Mouse (Mus musculus) G1E (cell line): Measurements from ENCODE around the gene Baiap2. TPM values are rescaled to one million over a fixed set of nuclear protein-coding genes. Genes with fewer than 3 reads are reported as not detected.

Experiments
- ATAC-seq: 2 replicates; pipeline ENCODE4 v1.8.0; 2016; ENCODE audit warnings: mild to moderate bottlenecking; ENCODE audit not compliant: insufficient number of reproducible peaks, poor library complexity, low FRiP score, severe bottlenecking; ENCODE audit errors: extremely low read depth
- DNase-seq: peaks from one replicate; pipeline ENCODE4 v3.0.0; 2012; ENCODE audit warnings: low spot score
- H3K27me3 ChIP-seq: 2 replicates; pipeline ENCODE4 v1.6.1; 2012; ENCODE audit warnings: mild to moderate bottlenecking, low read length, inconsistent platforms; ENCODE audit not compliant: insufficient read depth
- H3K36me3 ChIP-seq: replicated peaks from 2 replicates; pipeline ENCODE3; 2012; ENCODE audit warnings: mild to moderate bottlenecking, inconsistent platforms
- H3K4me1 ChIP-seq: 2 replicates; pipeline ENCODE4 v1.6.1; 2012; ENCODE audit warnings: low read depth, low read length, inconsistent platforms, mixed read lengths; ENCODE audit not compliant: insufficient read depth
- H3K4me3 ChIP-seq: 2 replicates; pipeline ENCODE4 v1.5.1; 2012; ENCODE audit warnings: low read depth, mild to moderate bottlenecking, inconsistent platforms, low read length, moderate library complexity, mixed read lengths
- H3K9me3 ChIP-seq: replicated peaks from 2 replicates; pipeline ENCODE4 v1.6.1; 2012; ENCODE audit warnings: inconsistent platforms
- CTCF ChIP-seq: IDR thresholded peaks from 2 replicates; pipeline ENCODE4 v1.5.1; 2012; ENCODE audit warnings: low read depth, low read length, inconsistent platforms, mixed read lengths
- GATA1 ChIP-seq: IDR thresholded peaks from 2 replicates; pipeline ENCODE4 v1.6.1; 2012; ENCODE audit warnings: borderline replicate concordance, low read length, inconsistent platforms, mixed read lengths
- GATA2 ChIP-seq: IDR thresholded peaks from 2 replicates; pipeline ENCODE4 v1.6.1; 2012; ENCODE audit warnings: low read depth, low read length, inconsistent platforms, borderline replicate concordance
- POLR2AphosphoS5 ChIP-seq: IDR thresholded peaks from 2 replicates; pipeline ENCODE4 v1.6.1; 2012; ENCODE audit warnings: low read depth, low read length, inconsistent platforms; ENCODE audit not compliant: insufficient replicate concordance
- TAL1 ChIP-seq: conservative IDR thresholded peaks from 2 replicates; pipeline ENCODE4 v1.6.1; 2012; ENCODE audit warnings: low read depth, low read length, inconsistent platforms, mixed read lengths
- polyA plus RNA-seq: library from polyadenylated mRNA; stranded (reverse); fragments of >175 nt; gene quantifications from 2 replicates; pipeline ENCODE4 v1.2.3, GENCODE M21; 2012
- total RNA-seq, 2 experiments: library from RNA; stranded (forward) in 1 of 2; stranded (reverse) in 1 of 2; fragments of 200-1000 nt in 1 of 2; fragments of >200 nt in 1 of 2; fragmentation: Nextera tagmentation in 1 of 2; gene quantifications; 2 replicates each; pipeline ENCODE4 v1.2.3; 2014 to 2017

The Baiap2 gene
- total and polyA plus RNA-seq, 3 experiments: 0.98 to 14.0 (median 3.6) TPM

DNA sequence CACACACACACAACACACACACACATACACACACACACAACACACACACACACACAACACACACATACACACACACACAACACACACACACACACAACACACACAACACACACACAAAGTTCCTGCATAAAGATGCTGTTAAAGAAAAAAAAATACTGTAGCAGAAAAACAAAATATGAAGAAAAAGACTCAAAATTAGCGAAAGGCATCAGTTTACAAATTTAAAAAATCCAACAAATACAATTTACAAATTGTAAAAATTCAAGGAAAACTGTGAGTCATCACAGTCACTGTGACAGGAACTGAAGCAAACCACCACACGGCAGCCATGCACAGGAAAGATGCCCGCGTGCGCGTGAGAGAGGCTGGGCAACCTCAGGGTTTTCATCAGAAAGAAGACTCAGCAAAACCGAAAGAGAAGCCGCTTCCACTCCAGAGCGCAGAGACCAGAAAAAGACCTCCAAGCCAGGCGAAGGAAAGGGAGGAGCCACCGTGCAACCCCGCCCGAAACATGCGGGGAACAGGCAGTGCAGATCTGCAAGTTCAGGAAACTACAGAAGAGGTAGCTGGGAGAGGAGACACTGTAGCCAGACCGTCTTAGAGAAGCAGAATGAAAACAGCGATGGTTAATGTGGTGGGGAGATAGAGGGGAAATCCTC is 14.4 kb upstream of the Baiap2 start:
- Histone ChIP-seq H3K27me3 (peaks cover 68% of the 10 kb centered on the region), H3K4me1 (no peaks in the 10 kb centered on the region), H3K4me3 (no peak overlapping the region), H3K9me3 (0 out of 2 replicates have a peak, but pooled peaks cover 2% of the 10 kb centered on the region), H3K36me3 (no peaks in the 10 kb centered on the region)
- no peak for DNase-seq
- TF ChIP-seq TAL1 (no peak), GATA2 (no peak), POLR2AphosphoS5 (no peak), CTCF (no peak), GATA1 (no peak)
- ATAC-seq: no peak

DNA sequence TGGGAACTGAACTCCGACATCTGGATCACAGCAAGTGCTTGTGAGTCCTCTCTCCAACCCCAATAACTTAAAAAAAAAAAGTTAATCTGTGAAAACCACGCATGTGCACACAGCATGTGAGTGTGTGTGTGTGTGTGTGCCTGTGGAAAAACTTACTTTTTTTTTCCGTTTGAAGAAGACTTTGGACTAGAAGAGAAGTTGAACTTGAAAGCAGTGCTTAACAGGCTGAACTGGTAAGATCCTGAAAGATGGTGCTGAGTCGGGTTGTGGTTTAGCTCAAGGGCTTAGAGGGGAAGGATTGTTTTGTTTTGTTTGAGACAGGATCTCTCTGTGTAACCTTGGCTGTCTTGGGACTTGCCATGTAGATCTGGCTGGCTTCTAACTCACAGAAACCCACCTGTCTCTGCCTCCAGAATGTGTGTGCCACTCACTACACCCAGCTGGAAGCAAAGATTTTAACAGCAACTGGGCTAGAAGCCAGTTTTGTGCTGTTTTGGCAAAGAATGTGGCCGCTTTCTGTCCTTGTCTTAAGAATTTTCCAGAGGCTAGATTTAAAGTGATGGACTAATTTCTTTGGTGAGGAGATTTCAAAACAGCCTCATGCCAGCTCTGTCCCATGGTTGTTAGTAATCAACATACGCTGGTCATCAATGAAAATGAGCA is 12.8 kb upstream of the Baiap2 start:
- Histone ChIP-seq H3K9me3 (0 out of 2 replicates have a peak, but pooled peaks cover 2% of the 10 kb centered on the region), H3K4me3 (no peak overlapping the region), H3K36me3 (no peaks in the 10 kb centered on the region), H3K27me3 (peaks cover 75% of the 10 kb centered on the region), H3K4me1 (no peaks in the 10 kb centered on the region)
- TF ChIP-seq POLR2AphosphoS5: no peak
- TF ChIP-seq TAL1: no peak
- no peak for TF ChIP-seq GATA1
- no peak for TF ChIP-seq GATA2
- TF ChIP-seq CTCF: no peak
- ATAC-seq (no peak), DNase-seq (no peak)

DNA sequence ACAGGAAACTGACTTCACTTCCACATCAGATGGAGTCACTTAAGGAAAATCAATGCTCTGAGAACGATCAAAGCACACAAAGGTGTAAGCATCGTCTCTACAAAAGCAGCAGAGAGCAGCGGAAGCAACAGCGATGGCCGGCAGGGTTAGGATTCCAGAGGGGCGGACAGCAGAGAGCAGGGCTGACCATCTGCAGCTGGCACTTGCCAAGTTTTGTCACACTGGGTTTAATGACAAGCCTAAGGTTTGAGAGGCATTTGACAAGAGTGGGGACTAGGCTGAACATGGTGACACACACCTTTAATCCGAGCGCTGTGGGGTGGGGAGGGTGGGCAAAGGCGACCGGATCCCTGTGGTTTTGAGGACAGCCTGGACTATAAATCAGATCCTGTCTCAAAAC is 10.8 kb upstream of the Baiap2 start:
- H3K9me3 ChIP-seq: 0 out of 2 replicates have a peak, but pooled peaks cover 2% of the 10 kb centered on the region
- H3K27me3 ChIP-seq: peaks cover 75% of the 10 kb centered on the region
- ATAC-seq (no peak), DNase-seq (no peak)
- no peak for TF ChIP-seq TAL1
- TF ChIP-seq GATA2: no peak
- TF ChIP-seq CTCF: no peak
- no peak for TF ChIP-seq GATA1
- no peak for TF ChIP-seq POLR2AphosphoS5
- no peak overlapping the region for H3K4me3 ChIP-seq
- H3K4me1 ChIP-seq: no peaks in the 10 kb centered on the region
- no peaks in the 10 kb centered on the region for H3K36me3 ChIP-seq

DNA sequence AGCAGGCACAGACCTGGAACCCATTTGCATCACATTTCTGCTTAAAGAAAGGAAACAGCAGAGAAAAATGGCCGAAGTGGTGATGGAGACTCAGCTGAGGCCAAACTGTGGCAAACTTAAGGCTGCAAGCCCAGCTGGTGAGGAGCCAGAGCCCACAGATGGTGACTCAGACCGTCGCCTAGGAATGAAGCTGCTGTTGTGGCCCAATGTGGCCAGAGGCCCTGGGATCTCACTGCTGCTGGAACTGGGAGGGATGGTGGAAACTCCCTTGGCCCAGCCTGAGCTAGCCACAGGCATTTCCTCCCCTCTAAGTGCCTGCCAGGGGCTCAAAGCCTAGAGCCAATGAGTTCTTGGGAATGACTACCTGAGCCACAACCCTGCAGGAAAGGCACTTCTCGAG is 9.4 kb upstream of the Baiap2 start:
- Histone ChIP-seq H3K36me3 (no peaks in the 10 kb centered on the region), H3K27me3 (peaks cover 76% of the 10 kb centered on the region)
- no peak for DNase-seq

DNA sequence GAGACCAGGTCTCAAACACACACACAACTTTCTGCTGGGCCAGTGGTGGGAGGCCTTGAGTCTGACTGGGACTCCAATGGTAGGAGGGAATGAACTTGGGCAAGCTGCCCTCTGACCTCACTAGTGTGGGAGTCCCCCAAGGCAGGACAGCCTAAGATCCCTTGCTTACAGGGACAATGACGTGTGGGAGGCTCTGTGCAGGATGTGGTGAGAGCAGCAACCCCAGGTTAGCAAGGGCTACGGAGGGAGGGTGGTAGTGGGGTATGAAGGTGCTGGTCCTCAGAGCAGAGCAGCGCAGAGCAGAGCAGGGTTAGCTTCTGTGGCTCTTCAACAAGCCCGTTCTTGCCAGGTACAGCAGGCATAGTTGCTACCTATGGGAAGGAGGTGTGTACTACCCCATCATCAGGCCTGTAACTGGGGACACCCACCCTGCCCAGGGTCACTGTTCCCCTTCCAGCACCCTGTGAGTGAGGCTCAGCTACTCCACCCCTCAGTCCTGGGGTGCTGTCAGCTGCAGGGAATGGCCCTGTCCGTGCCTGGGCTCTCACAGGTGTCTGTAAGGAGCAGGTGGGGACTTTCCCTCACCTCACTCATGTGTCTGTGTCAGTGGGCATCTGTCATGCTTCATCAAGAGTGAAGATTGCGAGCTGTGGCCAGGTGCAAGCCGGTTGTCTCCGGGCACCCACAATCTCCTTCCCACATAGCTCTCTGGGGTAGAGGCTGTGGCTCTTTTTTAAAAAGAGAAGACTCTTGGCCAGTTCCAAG is 8.6 kb upstream of the Baiap2 start:
- Histone ChIP-seq H3K36me3 (no peaks in the 10 kb centered on the region), H3K27me3 (peaks cover 76% of the 10 kb centered on the region), H3K4me3 (no peak overlapping the region), H3K9me3 (0 out of 2 replicates have a peak, but pooled peaks cover 2% of the 10 kb centered on the region), H3K4me1 (peaks cover 9% of the 10 kb centered on the region)
- TF ChIP-seq POLR2AphosphoS5 (no peak), TAL1 (no peak), CTCF (no peak), GATA1 (no peak), GATA2 (no peak)
- ATAC-seq (no peak), DNase-seq (no peak)

More for the DNA sequence above, 9.4 kb upstream of the Baiap2 start:
- Histone ChIP-seq H3K4me1 (peaks cover 6% of the 10 kb centered on the region), H3K9me3 (0 out of 2 replicates have a peak, but pooled peaks cover 2% of the 10 kb centered on the region), H3K4me3 (no peak overlapping the region)
- no peak for ATAC-seq
- no peak for TF ChIP-seq GATA2
- no peak for TF ChIP-seq TAL1
- no peak for TF ChIP-seq POLR2AphosphoS5
- TF ChIP-seq GATA1: no peak
- TF ChIP-seq CTCF: no peak

DNA sequence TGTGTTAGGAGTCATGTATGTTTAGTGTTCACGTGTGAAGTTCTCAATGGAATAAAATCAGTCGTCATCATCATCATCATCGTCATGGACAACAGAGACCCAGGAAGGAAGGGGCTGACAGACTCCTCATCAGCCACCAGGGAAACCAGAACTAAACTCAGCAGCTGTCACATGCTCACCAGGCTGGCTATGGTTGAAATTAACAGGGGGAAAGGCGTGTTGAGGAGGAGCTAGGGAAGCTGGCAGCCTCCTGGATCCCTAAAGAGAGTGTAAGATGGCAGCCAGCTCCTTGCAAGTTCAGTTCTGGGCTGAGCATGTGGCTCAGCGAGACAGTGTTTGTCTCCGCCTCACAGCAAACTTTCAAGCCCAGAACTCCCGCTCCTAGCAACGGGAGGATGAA is 7.8 kb upstream of the Baiap2 start:
- H3K27me3 ChIP-seq: peaks cover 77% of the 10 kb centered on the region
- H3K4me3 ChIP-seq: no peak overlapping the region
- no peak for TF ChIP-seq GATA1
- no peak for TF ChIP-seq POLR2AphosphoS5
- TF ChIP-seq GATA2: no peak
- no peak for TF ChIP-seq CTCF
- TF ChIP-seq TAL1: no peak
- ATAC-seq: no peak
- H3K9me3 ChIP-seq: 0 out of 2 replicates have a peak, but pooled peaks cover 2% of the 10 kb centered on the region
- H3K4me1 ChIP-seq: peaks cover 9% of the 10 kb centered on the region
- DNase-seq: no peak
- H3K36me3 ChIP-seq: no peaks in the 10 kb centered on the region
